Mouse (Mus musculus) liver, embryonic 11.5 days (tissue): ENCODE data around the gene Fkbp3. TPM values are rescaled to one million over a fixed set of nuclear protein-coding genes. Genes with fewer than 3 reads are reported as not detected.

Experiments
- ATAC-seq: fragments of 200-750 bp; cut with Nextera tagmentation; replicated peaks from 2 replicates; pipeline ENCODE4 v1.8.0; 2017; ENCODE audit warnings: moderate number of reproducible peaks, mild to moderate bottlenecking, moderate TSS enrichment, moderate library complexity; ENCODE audit not compliant: low FRiP score
- DNase-seq: peaks from one replicate; pipeline ENCODE4 v3.0.0-alpha.2; 2017; ENCODE audit warnings: low spot score
- H3K27ac ChIP-seq: fragments of 300-500 bp; sonication (generic); 2 replicates; pipeline ENCODE4 v1.5.1; 2014; ENCODE audit warnings: mild to moderate bottlenecking, low read depth, low read length, control low read depth
- H3K27me3 ChIP-seq: fragments of 300-500 bp; sonication (generic); replicated peaks from 2 replicates; pipeline ENCODE4 v1.6.1; 2014; ENCODE audit warnings: low read length, mixed read lengths; ENCODE audit not compliant: control insufficient read depth, insufficient read depth
- H3K36me3 ChIP-seq: fragments of 300-500 bp; sonication (generic); 2 replicates; pipeline ENCODE4 v1.6.1; 2014; ENCODE audit warnings: mild to moderate bottlenecking, low read length, moderate library complexity, mixed read lengths; ENCODE audit not compliant: control insufficient read depth, insufficient read depth
- H3K4me1 ChIP-seq: fragments of 300-500 bp; sonication (generic); replicated peaks from 2 replicates; pipeline ENCODE4 v1.6.1; 2014; ENCODE audit warnings: low read length, mixed read lengths; ENCODE audit not compliant: control insufficient read depth, insufficient read depth
- H3K4me2 ChIP-seq: fragments of 300-500 bp; sonication (generic); 2 replicates; pipeline ENCODE4 v1.6.1; 2014; ENCODE audit warnings: mild to moderate bottlenecking, control low read depth, moderate library complexity
- H3K4me3 ChIP-seq: fragments of 300-500 bp; sonication (generic); 2 replicates; pipeline ENCODE4 v1.5.1; 2014; ENCODE audit warnings: low read depth, low read length, control low read depth
- H3K9ac ChIP-seq: fragments of 300-500 bp; sonication (generic); 2 replicates; pipeline ENCODE4 v1.6.1; 2014; ENCODE audit warnings: low read depth, low read length, control low read depth
- H3K9me3 ChIP-seq: fragments of 300-500 bp; sonication (generic); 2 replicates; pipeline ENCODE4 v1.6.1; 2016; ENCODE audit warnings: low read length, inconsistent platforms, mixed read lengths; ENCODE audit not compliant: control insufficient read depth
- WGBS: fragments of 180-500 bp; shearing (Covaris S2); extraction: QIAGEN DNeasy Blood & Tissue Kit; methylation state at CpG from one replicate; pipeline ENCODE4 v1.1.7; 2014; 5-methylcytosine and 5-hydroxymethylcytosine counted together
- polyA plus RNA-seq: library from polyadenylated mRNA; unstranded; fragments of >200 nt; fragmentation: Nextera tagmentation; extraction: Ambion mirVana; gene quantifications from 2 replicates; pipeline ENCODE4 v1.2.1, GENCODE M21; 2014

Fkbp3 gene
- polyA plus RNA-seq, 1 experiment from 2014 or later: 388 TPM

DNA sequence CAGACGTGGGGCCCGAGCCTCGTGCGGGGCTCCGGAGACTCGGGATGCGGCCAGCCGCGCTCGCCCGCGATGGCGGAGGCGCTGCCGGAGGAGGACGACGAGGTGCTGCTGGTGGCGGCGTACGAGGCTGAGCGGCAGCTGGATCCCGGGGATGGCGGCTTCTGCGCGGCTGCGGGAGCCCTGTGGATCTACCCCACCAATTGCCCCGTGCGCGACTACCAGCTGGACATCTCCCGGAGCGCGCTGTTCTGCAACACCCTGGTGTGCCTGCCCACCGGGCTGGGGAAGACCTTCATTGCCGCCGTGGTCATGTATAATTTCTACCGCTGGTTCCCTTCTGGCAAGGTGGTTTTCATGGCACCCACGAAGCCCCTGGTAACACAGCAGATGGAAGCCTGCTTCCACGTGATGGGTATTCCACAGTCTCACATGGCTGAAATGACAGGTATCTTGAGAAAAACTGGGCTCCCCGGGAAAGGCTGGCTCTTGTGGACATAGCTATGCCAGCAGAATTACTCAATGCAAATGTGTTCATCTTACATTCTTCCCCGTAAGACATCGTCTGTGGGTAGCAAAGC is 2.0 kb upstream of the Fkbp3 start:
- under 1% methylated on average over 41 of the region's 41 CpGs for WGBS
- Histone ChIP-seq H3K27ac (no peak overlapping the region), H3K9me3 (no peaks in the 10 kb centered on the region), H3K36me3 (no peaks in the 10 kb centered on the region), H3K4me1 (peaks cover 22% of the 10 kb centered on the region), H3K27me3 (no peaks in the 10 kb centered on the region), H3K4me3 (peak overlapping the region; percentile 95), H3K4me2 (peak overlapping the region; percentile 88), H3K9ac (peak overlapping the region; percentile 86)
- DNase-seq: no peak
- peak; percentile 5; the same call in 1 of the 2 replicates for ATAC-seq

DNA sequence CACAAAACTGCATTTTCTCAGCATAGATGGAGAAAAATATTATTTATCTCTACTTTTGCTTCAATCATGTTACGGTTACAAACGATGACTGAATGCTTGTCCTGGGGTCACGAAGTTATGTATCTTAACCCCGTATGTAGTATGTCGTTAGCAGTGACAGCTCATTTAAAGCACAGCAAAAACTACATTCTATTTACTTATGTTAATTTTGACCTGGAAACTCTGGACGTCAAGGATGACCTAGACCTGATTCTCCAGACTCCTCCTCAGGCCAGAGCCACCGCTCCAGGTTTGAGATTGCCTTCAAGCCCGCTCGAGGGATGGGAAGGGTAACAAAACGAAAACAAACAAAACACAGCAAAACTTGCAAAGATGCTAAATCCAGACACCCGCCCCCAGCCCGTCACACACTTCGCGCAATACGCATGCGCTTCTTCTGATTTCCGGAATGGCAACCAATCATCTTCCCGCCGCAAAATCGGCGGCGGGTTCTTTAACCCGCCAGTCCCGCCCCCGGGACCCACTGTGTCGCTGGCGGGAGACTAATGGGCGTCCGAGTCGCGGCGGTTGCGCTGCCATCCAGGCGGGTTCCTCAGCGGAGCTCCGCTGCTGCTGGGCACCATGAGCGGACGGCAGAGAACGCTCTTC is 1.4 kb upstream of the Fkbp3 start, which contains the start of gene Fancm:
Gene Fancm, plus strand, starts transcription at position 519 of the 648 bp plus-strand sequence.
- Histone ChIP-seq H3K27ac (peak within 1 kb of the TSS; percentile 55; the same call in 1 of the 2 replicates), H3K9me3 (no peaks in the 10 kb centered on the region), H3K9ac (peak within 1 kb of the TSS; percentile 86), H3K36me3 (no peaks in the 10 kb centered on the region), H3K4me1 (peaks cover 22% of the 10 kb centered on the region), H3K4me3 (peak within 1 kb of the TSS; percentile 95), H3K27me3 (no peaks in the 10 kb centered on the region), H3K4me2 (peak within 1 kb of the TSS; percentile 88)
- DNase-seq (peak; percentile 86), ATAC-seq (peak; percentile 57)
- WGBS: 2% methylated on average over 39 of the region's 39 CpGs

DNA sequence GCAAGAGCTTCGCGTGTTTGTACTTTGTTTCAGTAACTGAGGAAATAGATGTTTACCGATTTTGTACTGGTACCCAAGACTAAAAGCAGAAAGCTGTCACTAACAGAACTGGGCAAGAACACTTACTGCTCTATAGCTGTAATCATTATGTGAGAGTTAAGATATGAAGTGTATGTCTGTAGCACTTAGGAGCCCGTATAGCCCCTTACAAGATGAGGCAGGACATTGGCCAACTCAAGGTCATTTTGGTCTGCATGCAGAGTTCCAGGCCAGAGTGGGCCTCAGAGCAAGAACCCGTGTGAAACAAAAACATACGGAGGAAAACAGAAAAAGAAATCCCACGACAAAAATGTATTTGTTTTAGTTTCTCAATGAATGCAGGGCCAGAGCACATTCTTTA is 844 bp upstream of the Fkbp3 start:
- no peaks in the 10 kb centered on the region for H3K36me3 ChIP-seq
- peak overlapping the region; percentile 55; the same call in 1 of the 2 replicates for H3K27ac ChIP-seq
- no peaks in the 10 kb centered on the region for H3K9me3 ChIP-seq
- H3K4me2 ChIP-seq: peak overlapping the region; percentile 88
- H3K4me1 ChIP-seq: peaks cover 22% of the 10 kb centered on the region
- ATAC-seq (no peak), DNase-seq (no peak)
- H3K4me3 ChIP-seq: peak overlapping the region; percentile 95
- H3K27me3 ChIP-seq: no peaks in the 10 kb centered on the region
- WGBS: 43% methylated on average over 7 of the region's 7 CpGs
- peak overlapping the region; percentile 48; the same call in 1 of the 2 replicates for H3K9ac ChIP-seq

DNA sequence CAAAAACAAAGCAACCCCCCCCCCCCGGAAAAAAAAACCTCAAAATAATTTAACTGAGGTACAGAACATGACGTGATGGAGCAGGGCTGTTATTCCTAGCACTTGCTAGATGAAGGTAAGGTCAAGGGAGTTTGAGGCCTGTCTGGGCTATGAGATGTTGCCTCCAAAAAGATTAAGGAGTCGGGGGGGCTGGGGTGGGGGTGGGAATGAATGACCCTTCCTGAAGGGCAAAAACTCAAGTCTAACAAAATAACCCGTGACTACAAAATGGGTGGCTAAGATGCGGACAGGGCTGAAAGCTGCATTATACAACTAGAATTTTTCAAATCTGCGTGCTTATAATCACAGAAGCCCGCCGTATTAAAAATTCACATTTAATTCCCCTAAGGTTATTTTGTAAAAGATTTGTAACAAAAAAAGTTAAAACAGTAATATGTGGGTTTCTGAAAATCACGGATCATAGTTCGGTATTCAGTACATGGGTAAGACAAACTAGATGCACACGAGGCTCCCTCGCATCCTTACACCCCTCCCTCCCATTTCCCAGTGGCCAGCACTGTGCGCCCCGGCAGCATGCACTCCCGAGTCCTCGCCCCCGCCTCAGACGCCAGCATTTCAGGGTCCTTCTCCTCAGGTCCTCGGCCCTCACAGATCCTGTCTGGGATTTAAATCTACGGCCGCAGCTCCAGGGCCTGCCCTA is 746 bp downstream of the Fkbp3 start:
- DNase-seq (no peak), ATAC-seq (peak; percentile 37)
- Histone ChIP-seq H3K9me3 (no peaks in the 10 kb centered on the region), H3K4me1 (peaks cover 22% of the 10 kb centered on the region), H3K9ac (peak overlapping the region; percentile 89), H3K4me2 (peak overlapping the region; percentile 88), H3K27ac (peak overlapping the region; percentile 66), H3K4me3 (peak overlapping the region; percentile 95), H3K27me3 (no peaks in the 10 kb centered on the region), H3K36me3 (peaks cover 3% of the 10 kb centered on the region; the same call in 1 of the 2 replicates)
- 5% methylated on average over 21 of the region's 21 CpGs for WGBS

DNA sequence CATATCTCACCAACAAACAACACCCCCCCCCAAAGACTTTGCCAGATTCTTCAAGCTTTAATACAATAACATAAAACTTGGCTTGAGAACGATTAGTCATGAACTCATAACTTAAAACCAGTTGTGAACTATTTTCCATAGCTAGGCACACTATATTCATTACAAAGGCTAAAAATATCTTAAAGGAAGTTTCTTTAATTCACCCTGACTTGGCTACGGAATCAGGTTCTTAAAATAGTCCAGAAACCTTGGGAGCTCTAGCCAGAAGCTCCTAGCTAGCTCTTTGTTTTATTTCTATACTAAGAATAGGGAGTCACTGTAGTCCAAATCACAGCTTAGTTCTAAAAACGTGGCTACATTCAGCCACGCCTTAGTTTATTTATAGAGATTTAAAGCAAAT is 5.4 kb downstream of the Fkbp3 start:
- H3K9ac ChIP-seq: no peak overlapping the region
- 0 out of 2 replicates have a peak, but pooled peaks cover 5% of the 10 kb centered on the region for H3K4me1 ChIP-seq
- no peak overlapping the region for H3K4me2 ChIP-seq
- H3K4me3 ChIP-seq: no peak overlapping the region
- ATAC-seq (no peak), DNase-seq (no peak)
- H3K27me3 ChIP-seq: no peaks in the 10 kb centered on the region
- 78% methylated on average over 4 of the region's 4 CpGs for WGBS
- H3K27ac ChIP-seq: no peak overlapping the region
- H3K9me3 ChIP-seq: no peaks in the 10 kb centered on the region
- peaks cover 13% of the 10 kb centered on the region; the same call in 1 of the 2 replicates for H3K36me3 ChIP-seq

DNA sequence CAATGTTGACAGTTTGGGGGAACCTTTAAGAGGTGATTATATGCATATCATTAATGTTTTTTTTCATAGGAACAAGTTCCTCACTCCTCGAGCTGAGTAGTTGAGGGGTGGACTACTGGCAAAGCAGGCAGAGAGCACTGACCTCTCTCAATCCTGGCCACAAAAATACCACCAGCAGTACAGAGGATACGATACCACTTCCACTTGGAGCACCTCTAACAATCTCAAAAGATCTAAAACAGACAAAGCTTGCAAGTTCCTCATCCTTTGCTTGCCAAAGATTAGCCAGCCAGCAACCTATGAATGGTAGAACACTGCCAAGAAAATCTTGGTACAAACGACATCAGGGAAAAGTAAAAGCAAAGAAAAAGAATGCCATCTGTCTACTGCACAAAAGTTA is 7.6 kb downstream of the Fkbp3 start:
- Histone ChIP-seq H3K27me3 (no peaks in the 10 kb centered on the region), H3K9ac (no peak overlapping the region), H3K4me1 (no peaks in the 10 kb centered on the region), H3K4me3 (no peak overlapping the region), H3K4me2 (no peak overlapping the region), H3K27ac (no peak overlapping the region), H3K9me3 (no peaks in the 10 kb centered on the region), H3K36me3 (peaks cover 18% of the 10 kb centered on the region; the same call in 1 of the 2 replicates)
- DNase-seq (no peak), ATAC-seq (no peak)
- 42% methylated on average over 3 of the region's 3 CpGs for WGBS

DNA sequence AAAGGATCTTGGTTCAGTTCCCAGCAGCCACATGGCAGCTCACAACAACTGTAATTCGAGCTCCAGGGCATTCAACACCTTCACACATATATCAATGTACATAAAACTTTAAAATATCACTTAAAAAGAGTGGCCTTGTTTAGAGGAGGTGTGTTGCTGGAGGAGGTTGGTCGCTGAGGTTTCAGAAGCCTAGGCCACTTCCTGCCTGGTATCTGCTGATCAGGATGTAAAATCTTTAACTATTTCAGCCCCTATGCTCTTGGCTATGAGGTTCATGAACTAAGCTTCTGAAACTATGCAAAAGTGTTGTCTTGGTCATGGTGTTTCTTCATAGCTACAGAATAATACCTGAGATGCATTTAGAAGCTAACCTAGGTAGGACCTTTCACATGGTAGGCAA is 8.6 kb downstream of the Fkbp3 start:
- WGBS: 36% methylated on average over 2 of the region's 2 CpGs
- no peaks in the 10 kb centered on the region for H3K27me3 ChIP-seq
- no peaks in the 10 kb centered on the region for H3K9me3 ChIP-seq
- DNase-seq (no peak), ATAC-seq (no peak)
- H3K36me3 ChIP-seq: peaks cover 25% of the 10 kb centered on the region
- H3K4me3 ChIP-seq: no peak overlapping the region
- H3K9ac ChIP-seq: no peak overlapping the region
- H3K4me1 ChIP-seq: no peaks in the 10 kb centered on the region
- no peak overlapping the region for H3K4me2 ChIP-seq
- H3K27ac ChIP-seq: no peak overlapping the region

DNA sequence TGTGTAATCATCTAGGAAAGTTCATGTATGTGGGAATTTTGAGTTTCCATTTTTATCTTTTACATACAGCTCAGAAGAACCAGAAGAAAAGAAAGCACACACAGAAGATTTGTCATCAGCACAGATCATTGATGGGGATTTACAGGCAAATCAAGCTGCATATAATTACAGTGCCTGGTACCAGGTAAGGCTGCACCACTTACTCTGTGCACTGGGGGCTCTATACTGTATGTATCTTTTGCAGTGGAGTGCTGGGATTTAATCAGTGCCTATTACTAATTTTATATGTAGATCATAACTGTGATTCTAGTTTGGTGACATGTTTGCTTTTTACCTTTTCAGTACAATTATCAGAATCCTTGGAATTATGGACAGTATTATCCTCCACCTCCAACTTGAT is 12.7 kb downstream of the Fkbp3 start:
- H3K4me3 ChIP-seq: no peak overlapping the region
- H3K9ac ChIP-seq: no peak overlapping the region
- H3K4me1 ChIP-seq: no peaks in the 10 kb centered on the region
- H3K4me2 ChIP-seq: no peak overlapping the region
- H3K36me3 ChIP-seq: peaks cover 19% of the 10 kb centered on the region
- H3K27ac ChIP-seq: no peak overlapping the region
- ATAC-seq (no peak), DNase-seq (no peak)
- no peaks in the 10 kb centered on the region for H3K27me3 ChIP-seq
- H3K9me3 ChIP-seq: no peaks in the 10 kb centered on the region
